Mouse (Mus musculus): ENCODE results near the gene Mapk1ip1l.

The Mapk1ip1l gene

GRCm38 (mm10) chr14:47364742-47365449 is 66.8 kb downstream of the Mapk1ip1l start:
- no peak for DNase-seq

GRCm38 (mm10) chr14:47366881-47367321 is 68.8 kb downstream of the Mapk1ip1l start:
- peak; percentile 26 for DNase-seq

GRCm38 (mm10) chr14:47367461-47367860 is 69.4 kb downstream of the Mapk1ip1l start, which contains the start of gene Lgals3:
Gene Lgals3, plus strand, starts transcription at chr14:47367751.
- peak; percentile 83 for DNase-seq

- no peak for DNase-seq
Observed at GRCm38 (mm10) chr14:47369741-47370140, 71.7 kb downstream of the Mapk1ip1l start.

- no peak for DNase-seq
Observed at GRCm38 (mm10) chr14:47370790-47371189, 72.7 kb downstream of the Mapk1ip1l start.

GRCm38 (mm10) chr14:47371689-47372088 is 73.6 kb downstream of the Mapk1ip1l start:
- DNase-seq = no peak

Measured in kidney, adult 11 months (tissue).